Mouse (Mus musculus) small intestine, adult 2 months (tissue): Measurements from ENCODE around the gene A2ml1. TPM values are rescaled to one million over a fixed set of nuclear protein-coding genes. Genes with fewer than 3 reads are reported as not detected.
A peak's percentile ranks its signal among the peaks of the same experiment; 100 is the strongest.

Experiments
- H3K27ac ChIP-seq: fragments of 200-500 bp; 2 replicates; pipeline ENCODE4 v1.5.1; 2012; ENCODE audit warnings: low read depth, low read length, control low read depth, inconsistent platforms; ENCODE audit not compliant: insufficient read depth
- H3K27me3 ChIP-seq: fragments of 200-500 bp; 2 replicates; pipeline ENCODE4 v1.6.1; 2012; ENCODE audit warnings: mild to moderate bottlenecking, moderate library complexity, low read length, inconsistent platforms; ENCODE audit not compliant: control insufficient read depth, insufficient read depth
- H3K36me3 ChIP-seq: fragments of 200-500 bp; 2 replicates; pipeline ENCODE4 v1.6.1; 2012; ENCODE audit warnings: mild to moderate bottlenecking, low read length, control low read depth, inconsistent platforms; ENCODE audit not compliant: control insufficient read depth, insufficient read depth
- H3K4me1 ChIP-seq: fragments of 200-500 bp; 2 replicates; pipeline ENCODE4 v1.6.1; 2012; ENCODE audit warnings: low read length, inconsistent platforms, mixed read lengths; ENCODE audit not compliant: control insufficient read depth, insufficient read depth, insufficient read length
- H3K4me3 ChIP-seq: fragments of 200-500 bp; 2 replicates; pipeline ENCODE4 v1.5.1; 2012; ENCODE audit warnings: low read depth, mild to moderate bottlenecking, control low read depth, inconsistent platforms, low read length, moderate library complexity
- CTCF ChIP-seq: fragments of 200-500 bp; IDR thresholded peaks from 2 replicates; pipeline ENCODE4 v1.5.1; 2012; ENCODE audit warnings: low read depth, mild to moderate bottlenecking, control low read depth, inconsistent platforms, low read length, moderate library complexity, mixed read lengths; ENCODE audit not compliant: insufficient replicate concordance, insufficient read length; ENCODE audit errors: extremely low read depth
- POLR2A ChIP-seq: fragments of 200-500 bp; IDR thresholded peaks from 2 replicates; pipeline ENCODE4 v1.6.1; 2012; ENCODE audit warnings: low read depth, mild to moderate bottlenecking, control low read depth, inconsistent platforms, low read length, moderate library complexity
- WGBS: fragments of 180-500 bp; shearing (Covaris S2); methylation state at CpG from one replicate; pipeline ENCODE4 v1.1.7; 2018; 5-methylcytosine and 5-hydroxymethylcytosine counted together
- polyA plus RNA-seq: library from polyadenylated mRNA; depleted of rRNA; stranded (reverse); fragments of >200 nt; gene quantifications from 2 replicates; pipeline ENCODE4 v1.2.3, GENCODE M21; 2012

Gene A2ml1
- polyA plus RNA-seq, 1 experiment = 0.34 TPM

GRCm38 (mm10) chr6:128549463-128550452, 31.6 kb downstream of the A2ml1 start:
- TF ChIP-seq POLR2A (no peak), CTCF (no peak)
- 40% methylated on average over 15 of the region's 15 CpGs for WGBS
- H3K27ac ChIP-seq = peak overlapping the region; percentile 97
- H3K27me3 ChIP-seq = no peaks in the 10 kb centered on the region
- peaks cover 8% of the 10 kb centered on the region; the same call in 1 of the 2 replicates for H3K4me1 ChIP-seq
- H3K36me3 ChIP-seq = no peaks in the 10 kb centered on the region
- H3K4me3 ChIP-seq = 0 out of 2 replicates have a peak overlapping the region, but pooled peaks have one; percentile 16

DNA sequence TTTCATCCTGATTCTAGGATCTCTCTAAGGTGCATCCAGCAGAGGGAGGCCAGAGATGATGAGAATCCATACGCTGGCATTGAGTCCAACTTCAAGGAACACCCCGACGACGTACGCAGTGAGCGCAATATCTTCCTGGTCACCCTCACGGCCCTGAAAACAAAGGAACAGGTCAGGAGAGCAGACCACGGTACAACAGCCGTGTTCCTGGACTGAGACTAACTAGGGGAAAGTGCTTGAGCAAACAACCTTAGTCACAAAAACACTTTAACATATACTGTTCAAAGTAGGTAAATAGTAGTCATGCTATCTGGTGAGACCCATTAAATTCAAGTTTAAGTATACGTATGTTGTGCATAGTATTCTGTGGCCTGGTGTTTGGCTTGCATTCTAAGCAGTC, 32.9 kb downstream of the A2ml1 start:
- Histone ChIP-seq H3K4me1 (peaks cover 8% of the 10 kb centered on the region; the same call in 1 of the 2 replicates), H3K27me3 (no peaks in the 10 kb centered on the region), H3K27ac (no peak overlapping the region), H3K36me3 (no peaks in the 10 kb centered on the region), H3K4me3 (no peak overlapping the region)
- TF ChIP-seq POLR2A (no peak), CTCF (no peak)
- 85% methylated on average over 10 of the region's 10 CpGs for WGBS

- peaks cover 4% of the 10 kb centered on the region; the same call in 1 of the 2 replicates for H3K4me1 ChIP-seq
- WGBS = 82% methylated on average over 4 of the region's 4 CpGs
- no peaks in the 10 kb centered on the region for H3K27me3 ChIP-seq
- H3K27ac ChIP-seq = no peak overlapping the region
- no peaks in the 10 kb centered on the region for H3K36me3 ChIP-seq
- TF ChIP-seq CTCF (no peak), POLR2A (no peak)
- no peak overlapping the region for H3K4me3 ChIP-seq
Observed at GRCm38 (mm10) chr6:128545402-128545801, 36.0 kb downstream of the A2ml1 start.

- no peaks in the 10 kb centered on the region for H3K4me1 ChIP-seq
- no peak for TF ChIP-seq POLR2A
- TF ChIP-seq CTCF = no peak
- H3K27ac ChIP-seq = no peak overlapping the region
- whole genome bisulfite sequencing = 34% methylated on average over 13 of the region's 13 CpGs
- H3K4me3 ChIP-seq = peak overlapping the region; percentile 40
- no peaks in the 10 kb centered on the region for H3K36me3 ChIP-seq
- H3K27me3 ChIP-seq = no peaks in the 10 kb centered on the region
Observed at GRCm38 (mm10) chr6:128543226-128543625, 38.2 kb downstream of the A2ml1 start.

GRCm38 (mm10) chr6:128535250-128535649, 46.2 kb downstream of the A2ml1 start:
- H3K27me3 ChIP-seq = no peaks in the 10 kb centered on the region
- no peaks in the 10 kb centered on the region for H3K36me3 ChIP-seq
- H3K4me1 ChIP-seq = peaks cover 9% of the 10 kb centered on the region; the same call in 1 of the 2 replicates
- 53% methylated on average over 2 of the region's 2 CpGs for WGBS
- TF ChIP-seq CTCF = no peak
- no peak for TF ChIP-seq POLR2A
- H3K4me3 ChIP-seq = no peak overlapping the region
- no peak overlapping the region for H3K27ac ChIP-seq

- TF ChIP-seq POLR2A (no peak), CTCF (no peak)
- Histone ChIP-seq H3K27me3 (no peaks in the 10 kb centered on the region), H3K4me1 (peaks cover 9% of the 10 kb centered on the region; the same call in 1 of the 2 replicates), H3K4me3 (no peak overlapping the region), H3K36me3 (no peaks in the 10 kb centered on the region), H3K27ac (no peak overlapping the region)
- 70% methylated on average over 6 of the region's 6 CpGs for WGBS
Observed at GRCm38 (mm10) chr6:128533296-128533695, 48.1 kb downstream of the A2ml1 start.

DNA sequence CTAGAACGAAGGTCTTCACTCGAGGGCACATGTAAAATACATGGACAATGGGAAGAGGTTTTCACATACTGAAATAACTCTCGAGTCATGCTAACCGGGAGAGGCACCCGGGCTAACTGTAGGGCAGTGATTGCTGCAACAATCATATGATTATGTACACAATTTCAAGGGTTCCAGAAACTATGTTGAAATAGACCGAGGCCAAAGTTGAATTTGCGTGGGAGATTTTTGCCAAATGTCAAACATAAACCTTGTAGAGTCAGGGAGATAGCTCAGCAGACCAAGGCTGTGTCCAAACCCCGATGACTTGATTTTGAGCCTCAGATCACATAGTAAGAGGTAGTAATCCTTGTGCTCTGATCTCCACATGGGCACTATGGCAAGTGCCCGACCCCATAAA, 48.7 kb downstream of the A2ml1 start:
- Histone ChIP-seq H3K27me3 (no peaks in the 10 kb centered on the region), H3K36me3 (no peaks in the 10 kb centered on the region), H3K27ac (no peak overlapping the region), H3K4me1 (peaks cover 9% of the 10 kb centered on the region; the same call in 1 of the 2 replicates), H3K4me3 (no peak overlapping the region)
- TF ChIP-seq POLR2A = no peak
- no peak for TF ChIP-seq CTCF
- WGBS = 40% methylated on average over 9 of the region's 9 CpGs
